Mouse (Mus musculus) mouse embryonic stem cell (cell line): ENCODE data around the gene Ints1.
"Not testable (repeated sequence)": the region's sequence is repeated elsewhere in the genome, so short reads cannot be mapped to it uniquely, and the experiment has no call there.

Source experiments
- in situ Hi-C, 2 experiments: fragments of 300-500 bp; cut with MboI; formaldehyde crosslinking; loops; 1 replicate in 1 of 2; 3 replicates in 1 of 2; pipeline ENCODE4 v1.14.3; 2019 to 2020; ENCODE audit warnings: low sequenced_read_pairs in 2 of 2, low pct_unique_long_range_greater_than_20kb in 1 of 2, mixed read lengths in 1 of 2; ENCODE audit not compliant: unreplicated experiment in 1 of 2

Ints1 gene

GRCm38 (mm10) chr5:139776966-139777365 lies 1.5 kb upstream of the Ints1 start:
- in situ Hi-C loops: no loop called here

- in situ Hi-C loops: no loop called here
Observed at GRCm38 (mm10) chr5:139768216-139768615, 7.3 kb downstream of the Ints1 start.

GRCm38 (mm10) chr5:139764296-139764695 lies 11.2 kb downstream of the Ints1 start:
- in situ Hi-C loops: no loop called here

GRCm38 (mm10) chr5:139758096-139758495 lies 17.4 kb downstream of the Ints1 start:
- in situ Hi-C loops: no loop called here

GRCm38 (mm10) chr5:139756586-139756985 lies 18.9 kb downstream of the Ints1 start:
- in situ Hi-C loops: no loop called here

GRCm38 (mm10) chr5:139756135-139756534 lies 19.3 kb downstream of the Ints1 start:
- in situ Hi-C loops: no loop called here

GRCm38 (mm10) chr5:139754753-139755152 lies 20.7 kb downstream of the Ints1 start:
- in situ Hi-C loops: no loop called here

- in situ Hi-C loops: no loop called here
Observed at GRCm38 (mm10) chr5:139750535-139750934, 24.9 kb downstream of the Ints1 start.

GRCm38 (mm10) chr5:139749413-139750125 lies 25.9 kb downstream of the Ints1 start:
- in situ Hi-C loops: no loop called here

GRCm38 (mm10) chr5:139745771-139746170 lies 29.7 kb downstream of the Ints1 start:
- in situ Hi-C loops: no loop called here

GRCm38 (mm10) chr5:139742640-139743039 lies 32.8 kb downstream of the Ints1 start:
- in situ Hi-C loops: not testable (repeated sequence)

GRCm38 (mm10) chr5:139738592-139739315 lies 36.7 kb downstream of the Ints1 start:
- in situ Hi-C loops: no loop called here

GRCm38 (mm10) chr5:139737841-139738591 lies 37.5 kb downstream of the Ints1 start:
- in situ Hi-C loops: no loop called here

- in situ Hi-C loops: no loop called here
Observed at GRCm38 (mm10) chr5:139736504-139736940, 39.0 kb downstream of the Ints1 start.

GRCm38 (mm10) chr5:139735677-139736503 lies 39.6 kb downstream of the Ints1 start, which contains the start of gene Micall2:
Gene Micall2 (minus strand): TSS chr5:139736336.
- in situ Hi-C loops: no loop called here

- in situ Hi-C loops: no loop called here
Observed at GRCm38 (mm10) chr5:139734746-139735145, 40.7 kb downstream of the Ints1 start.

- in situ Hi-C loops: no loop called here
Observed at GRCm38 (mm10) chr5:139734016-139734415, 41.5 kb downstream of the Ints1 start.

GRCm38 (mm10) chr5:139732634-139733107 lies 42.8 kb downstream of the Ints1 start:
- in situ Hi-C loops: no loop called here
